In the genomic region with DNA sequence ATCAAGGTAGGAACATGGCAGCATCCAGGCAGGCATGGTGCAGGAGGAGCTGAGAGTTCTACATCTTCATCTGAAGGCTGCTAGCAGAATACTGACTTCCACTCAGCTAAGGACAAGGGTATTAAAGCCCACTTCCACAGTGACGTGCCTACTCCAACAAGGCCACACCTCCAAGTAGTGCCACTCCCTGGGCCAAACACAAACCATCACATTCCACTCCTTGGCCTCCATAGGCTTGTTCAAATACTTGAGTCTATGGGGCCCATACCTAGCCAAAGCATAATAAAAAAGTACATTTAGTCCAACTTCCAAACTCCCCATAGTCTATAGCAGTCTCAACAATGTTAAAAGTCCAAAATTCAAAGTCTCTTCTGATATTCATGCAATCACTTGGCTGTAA, we compare ENCODE assay signal across 8 mouse cellular contexts. TPM values are rescaled to one million over a fixed set of nuclear protein-coding genes. Genes with fewer than 3 reads are reported as not detected.
DNase-seq lines count a peak whose midpoint lies in the region; ATAC-seq and TF ChIP-seq lines count a peak whose summit lies in the region.
"Not testable (repeated sequence)": the region's sequence is repeated elsewhere in the genome, so short reads cannot be mapped to it uniquely, and the experiment has no call there.

No protein-coding gene starts in this region.

- not testable (repeated sequence) for H3K4me2 ChIP-seq in intestine, embryonic 15.5 days (replicated peaks); intestine, embryonic 16.5 days (ENCODE audit: low read depth, low read length); intestine, postnatal 0 days (replicated peaks; ENCODE audit: low read depth); lung, embryonic 14.5 days; lung, embryonic 16.5 days (ENCODE audit: low read depth, low read length); lung, postnatal 0 days (replicated peaks; ENCODE audit: low read depth, low read length)

- DNase-seq in R1 (ENCODE audit: low read depth, low spot score): peak; percentile 13
- peak; percentile 16 for DNase-seq in heart, adult 11 months
- not testable (repeated sequence) for DNase-seq in lung, embryonic 14.5 days; lung, postnatal 0 days (ENCODE audit: low spot score)

- not testable (repeated sequence) for H3K9ac ChIP-seq in intestine, embryonic 15.5 days; intestine, embryonic 16.5 days (ENCODE audit: low read depth, low read length); intestine, postnatal 0 days (ENCODE audit: low read depth, low read length); lung, embryonic 14.5 days; lung, embryonic 16.5 days (ENCODE audit: low read length); lung, postnatal 0 days (replicated peaks; ENCODE audit: low read depth)

- not testable (repeated sequence) for H3K36me3 ChIP-seq in intestine, embryonic 15.5 days; intestine, embryonic 16.5 days (ENCODE audit: control insufficient read depth, insufficient read depth, low read length); intestine, postnatal 0 days (ENCODE audit: control insufficient read depth, insufficient read depth); lung, embryonic 14.5 days (ENCODE audit: insufficient read depth); lung, embryonic 16.5 days (ENCODE audit: control insufficient read depth, insufficient read depth, low read length); lung, postnatal 0 days (ENCODE audit: insufficient read depth, low read length)

- H3K9me3 ChIP-seq in intestine, embryonic 15.5 days; intestine, embryonic 16.5 days (ENCODE audit: control insufficient read depth, low read length); intestine, postnatal 0 days (ENCODE audit: control insufficient read depth); lung, embryonic 14.5 days (ENCODE audit: low read depth, low read length); lung, embryonic 16.5 days (ENCODE audit: control insufficient read depth, low read length); lung, postnatal 0 days (ENCODE audit: low read length): not testable (repeated sequence)

- H3K4me3 ChIP-seq in intestine, embryonic 15.5 days (replicated peaks); intestine, embryonic 16.5 days (ENCODE audit: low read length); intestine, postnatal 0 days (ENCODE audit: low read depth, low read length); lung, embryonic 14.5 days (ENCODE audit: low read depth, low read length); lung, embryonic 16.5 days (ENCODE audit: low read length); lung, postnatal 0 days (ENCODE audit: low read depth, low read length): not testable (repeated sequence)

- ATAC-seq in intestine, embryonic 15.5 days: peak; percentile 70
- peak; percentile 90 for ATAC-seq in intestine, embryonic 16.5 days
- peak; percentile 74 for ATAC-seq in intestine, postnatal 0 days
- ATAC-seq in lung, embryonic 14.5 days (ENCODE audit: insufficient read depth): peak; percentile 60; the same call in 1 of the 2 replicates
- ATAC-seq in lung, embryonic 16.5 days (ENCODE audit: low read depth): peak; percentile 81; the same call in 1 of the 2 replicates
- ATAC-seq in lung, postnatal 0 days: peak; percentile 60

- TF ChIP-seq CTCF in intestine, postnatal 0 days (IDR thresholded peaks at IDR 0.05; ENCODE audit: low read depth); lung, embryonic 14.5 days (IDR thresholded peaks at IDR 0.05; ENCODE audit: low read depth); lung, postnatal 0 days (IDR thresholded peaks at IDR 0.05): not testable (repeated sequence)

- WGBS in intestine, embryonic 15.5 days: 54% methylated on average over 1 of the region's 1 CpGs
- WGBS in intestine, embryonic 16.5 days: 54% methylated on average over 1 of the region's 1 CpGs
- 53% methylated on average over 1 of the region's 1 CpGs for WGBS in intestine, postnatal 0 days
- WGBS in lung, embryonic 14.5 days: 43% methylated on average over 1 of the region's 1 CpGs
- WGBS in lung, embryonic 16.5 days: 35% methylated on average over 1 of the region's 1 CpGs
- 59% methylated on average over 1 of the region's 1 CpGs for WGBS in lung, postnatal 0 days

- not testable (repeated sequence) for H3K27me3 ChIP-seq in intestine, embryonic 15.5 days (replicated peaks); intestine, embryonic 16.5 days (replicated peaks; ENCODE audit: control insufficient read depth, insufficient read depth, low read length); intestine, postnatal 0 days (replicated peaks; ENCODE audit: control insufficient read depth, insufficient read depth, low read length); lung, embryonic 14.5 days (ENCODE audit: insufficient read depth, low read length); lung, embryonic 16.5 days (ENCODE audit: control insufficient read depth, insufficient read depth, low read depth, low read length); lung, postnatal 0 days (replicated peaks; ENCODE audit: insufficient read depth, low read length)

- not testable (repeated sequence) for H3K27ac ChIP-seq in intestine, embryonic 15.5 days; intestine, embryonic 16.5 days (ENCODE audit: low read length); intestine, postnatal 0 days (ENCODE audit: low read depth, low read length); lung, embryonic 14.5 days (ENCODE audit: low read depth); lung, embryonic 16.5 days (ENCODE audit: low read length); lung, postnatal 0 days (ENCODE audit: low read length)

- TF ChIP-seq EP300 in lung, postnatal 0 days (IDR thresholded peaks at IDR 0.05): not testable (repeated sequence)

- not testable (repeated sequence) for H3K4me1 ChIP-seq in intestine, embryonic 15.5 days (replicated peaks); intestine, embryonic 16.5 days (ENCODE audit: control insufficient read depth, insufficient read depth, low read length); intestine, postnatal 0 days (replicated peaks; ENCODE audit: control insufficient read depth, insufficient read depth, low read length); lung, embryonic 14.5 days (ENCODE audit: insufficient read depth); lung, embryonic 16.5 days (replicated peaks; ENCODE audit: control insufficient read depth, insufficient read depth, low read length); lung, postnatal 0 days (ENCODE audit: insufficient read depth, low read depth, low read length)

RNA-seq across cellular contexts. Expression of gene St7, which starts 11.3 kb away (rescaled TPM):
- polyA plus RNA-seq in intestine, embryonic 15.5 days (2015; fragmentation: Nextera tagmentation; extraction: Ambion mirVana): 23.7 and 26.0 TPM in 2 replicates
- 20.5 and 21.8 TPM in 2 replicates for polyA plus RNA-seq in intestine, embryonic 16.5 days (2015; fragmentation: Nextera tagmentation; extraction: Ambion mirVana)
- 11.2 and 12.4 TPM in 2 replicates for polyA plus RNA-seq in intestine, postnatal 0 days (2015; fragmentation: Nextera tagmentation; extraction: Ambion mirVana)
- polyA plus RNA-seq in lung, embryonic 14.5 days (2014; fragmentation: Nextera tagmentation; extraction: Ambion mirVana): 44.0 and 48.7 TPM in 2 replicates
- 39.3 and 40.5 TPM in 2 replicates for polyA plus RNA-seq in lung, embryonic 16.5 days (2015; fragmentation: Nextera tagmentation; extraction: Ambion mirVana)
- 23.7 and 24.5 TPM in 2 replicates for polyA plus RNA-seq in lung, postnatal 0 days (2015; fragmentation: Nextera tagmentation; extraction: Ambion mirVana)
